Mouse (Mus musculus): Measurements from ENCODE around the gene Zfp710. TPM values are rescaled to one million over a fixed set of nuclear protein-coding genes. Genes with fewer than 3 reads are reported as not detected.

Gene Zfp710
- polyA plus RNA-seq, 1 experiment from 2014 or later = 33.7 TPM

DNA sequence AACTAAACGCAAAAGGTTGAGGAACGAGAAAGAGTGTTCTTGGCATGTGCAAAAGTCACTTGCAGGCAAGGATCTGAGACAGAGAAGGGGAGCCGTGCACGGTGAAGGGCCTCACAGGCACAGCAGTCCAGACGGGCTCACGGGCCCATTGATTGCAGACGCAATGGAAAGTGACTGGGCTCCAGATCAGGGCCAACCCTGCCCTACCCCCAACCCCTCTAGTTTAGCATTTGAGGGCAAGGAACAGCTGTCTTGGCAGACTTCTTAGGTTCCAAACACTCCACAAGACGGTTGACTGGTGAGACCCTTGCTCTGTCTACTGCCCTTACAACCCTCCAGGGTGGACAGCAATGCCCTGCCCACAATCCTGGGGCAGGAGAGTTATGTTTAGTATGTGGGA, 48.9 kb downstream of the Zfp710 start:
- WGBS (ENCODE audit: missing documents) = 90% methylated on average over 7 of the region's 8 CpGs
- peak overlapping the region; percentile 98 for H3K27ac ChIP-seq
- peaks cover 95% of the 10 kb centered on the region for H3K79me2 ChIP-seq (ENCODE audit: inconsistent target)
- no peaks in the 10 kb centered on the region for H3K36me3 ChIP-seq (ENCODE audit: inconsistent target)
- no peak overlapping the region for H3K4me3 ChIP-seq (ENCODE audit: inconsistent target)

DNA sequence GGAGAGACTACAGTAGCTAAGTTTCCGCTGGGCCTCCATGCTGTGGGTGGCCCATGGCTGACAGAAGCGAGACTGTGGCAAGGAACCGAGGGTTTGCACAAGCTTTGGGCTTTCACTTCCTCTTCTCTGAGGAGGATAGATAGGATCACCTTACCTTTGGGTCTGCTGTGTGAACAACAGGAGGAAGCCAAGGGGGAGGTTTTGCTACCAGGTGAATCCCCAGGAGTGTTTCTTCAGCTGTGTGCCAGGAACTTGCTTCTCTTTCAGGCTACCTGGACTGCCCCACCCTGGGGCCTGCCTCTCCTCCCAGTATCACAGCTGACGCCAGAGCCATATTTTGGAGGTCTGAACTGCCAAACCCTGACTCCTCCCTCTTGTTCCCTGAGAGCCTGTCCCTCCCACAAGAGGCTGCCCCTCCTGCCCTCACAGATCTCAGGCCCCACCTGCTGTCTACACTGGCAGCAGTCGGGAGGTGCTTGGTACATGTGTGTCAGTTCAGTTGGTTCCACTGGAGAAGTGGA, 50.4 kb downstream of the Zfp710 start:
- 5% methylated on average over 3 of the region's 5 CpGs for WGBS (ENCODE audit: missing documents)
- H3K36me3 ChIP-seq (ENCODE audit: inconsistent target) = no peaks in the 10 kb centered on the region
- peaks cover 92% of the 10 kb centered on the region for H3K79me2 ChIP-seq (ENCODE audit: inconsistent target)
- peak overlapping the region; percentile 98 for H3K27ac ChIP-seq
- no peak overlapping the region; the same call in 1 of the 2 replicates for H3K4me3 ChIP-seq (ENCODE audit: inconsistent target)

DNA sequence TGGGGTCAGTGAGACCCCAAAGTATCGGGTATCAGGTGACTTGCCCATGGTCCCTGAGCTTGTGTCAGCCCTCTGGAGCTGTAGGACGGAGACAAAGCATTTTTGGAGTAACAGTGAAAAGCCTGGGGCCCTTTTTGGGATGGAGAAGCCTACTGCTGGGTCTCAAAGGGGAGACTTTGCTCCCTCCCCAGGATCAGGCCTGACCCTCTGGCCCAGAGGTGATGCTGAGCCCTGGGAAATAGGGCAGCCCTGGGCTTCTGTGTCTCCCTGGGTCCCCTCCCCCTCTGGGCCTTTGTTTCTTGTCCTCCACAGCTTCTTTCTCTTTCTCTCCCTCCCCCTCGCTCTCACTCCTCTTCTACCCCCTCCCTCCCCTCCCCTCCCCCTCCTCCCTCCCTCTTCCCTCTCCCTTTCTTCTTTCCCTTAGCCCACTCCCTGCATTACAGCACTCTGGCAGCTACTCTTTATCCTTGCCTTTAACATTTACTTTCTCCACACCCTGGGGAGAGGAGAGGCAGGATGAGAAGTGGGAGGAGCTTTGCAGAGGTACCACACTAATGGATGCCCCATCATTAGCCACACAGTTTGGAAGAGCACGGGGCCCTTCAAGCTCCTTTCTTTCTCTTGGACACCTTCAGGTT, 51.5 kb downstream of the Zfp710 start:
- WGBS (ENCODE audit: missing documents) = 66% methylated on average over 3 of the region's 4 CpGs
- H3K79me2 ChIP-seq (ENCODE audit: inconsistent target) = peaks cover 92% of the 10 kb centered on the region
- H3K36me3 ChIP-seq (ENCODE audit: inconsistent target) = no peaks in the 10 kb centered on the region
- peak overlapping the region; percentile 98 for H3K27ac ChIP-seq
- no peak overlapping the region for H3K4me3 ChIP-seq (ENCODE audit: inconsistent target)

DNA sequence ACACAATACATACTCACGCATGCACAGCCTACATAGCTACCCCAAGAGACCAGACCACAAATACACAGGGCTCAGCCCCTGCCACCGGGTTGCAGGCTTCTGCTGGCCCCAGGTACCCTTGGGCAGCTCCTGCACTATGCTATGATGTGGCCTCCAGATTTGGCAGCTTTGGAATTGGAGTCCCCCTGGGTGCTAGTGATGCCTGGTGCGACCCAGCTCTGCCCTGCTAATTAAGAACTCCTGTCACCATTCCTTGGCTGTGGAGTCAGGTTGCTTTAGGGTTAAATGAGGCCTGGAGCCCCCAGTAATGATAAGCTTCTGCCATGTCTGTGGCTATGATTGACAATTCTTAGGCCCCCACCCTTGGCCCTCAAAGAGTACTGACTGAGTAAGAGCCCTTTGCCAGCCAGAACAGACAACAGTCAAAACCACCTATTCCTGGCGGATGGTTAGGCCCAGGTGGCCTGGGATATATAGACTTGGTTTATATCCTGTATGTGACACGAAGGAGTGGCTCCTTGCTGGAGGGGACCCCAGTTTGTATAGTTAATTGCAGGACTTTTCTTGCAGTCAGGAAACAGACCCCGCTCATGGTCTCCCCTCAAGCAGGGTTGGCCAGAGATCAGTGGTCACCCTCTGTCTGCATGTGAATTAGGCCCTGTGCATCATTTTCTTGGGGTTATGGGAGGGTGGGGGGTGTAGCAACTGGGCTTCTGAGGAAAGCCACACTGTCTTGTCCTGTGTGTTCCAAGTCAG, 52.5 kb downstream of the Zfp710 start:
- peak overlapping the region; percentile 98 for H3K27ac ChIP-seq
- WGBS (ENCODE audit: missing documents) = 85% methylated on average over 6 of the region's 6 CpGs
- no peak overlapping the region for H3K4me3 ChIP-seq (ENCODE audit: inconsistent target)
- H3K79me2 ChIP-seq (ENCODE audit: inconsistent target) = peaks cover 92% of the 10 kb centered on the region
- peaks cover 7% of the 10 kb centered on the region for H3K36me3 ChIP-seq (ENCODE audit: inconsistent target)

DNA sequence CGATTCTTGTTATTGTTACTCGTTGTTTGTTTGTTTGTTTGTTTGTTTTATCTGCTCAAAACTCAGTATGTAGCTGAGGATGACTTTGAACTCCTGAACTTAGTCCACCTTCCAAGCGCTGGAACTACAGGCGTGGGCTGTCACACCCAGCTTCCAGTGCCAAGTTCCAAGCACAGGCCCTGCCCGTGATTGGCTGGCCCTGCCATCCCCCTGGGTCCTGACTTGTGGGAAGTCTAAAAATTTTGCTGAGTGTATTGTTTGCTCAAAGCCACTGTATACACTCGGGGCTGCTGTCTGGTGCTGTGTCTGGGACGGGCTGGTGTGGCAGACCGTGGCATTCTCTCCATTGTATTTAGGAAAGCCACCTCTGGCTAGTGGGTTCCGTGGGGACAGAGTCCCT, 53.2 kb downstream of the Zfp710 start:
- peak overlapping the region; percentile 98 for H3K27ac ChIP-seq
- H3K79me2 ChIP-seq (ENCODE audit: inconsistent target) = peaks cover 92% of the 10 kb centered on the region
- peaks cover 13% of the 10 kb centered on the region for H3K36me3 ChIP-seq (ENCODE audit: inconsistent target)
- no peak overlapping the region for H3K4me3 ChIP-seq (ENCODE audit: inconsistent target)
- WGBS (ENCODE audit: missing documents) = 57% methylated on average over 9 of the region's 9 CpGs

DNA sequence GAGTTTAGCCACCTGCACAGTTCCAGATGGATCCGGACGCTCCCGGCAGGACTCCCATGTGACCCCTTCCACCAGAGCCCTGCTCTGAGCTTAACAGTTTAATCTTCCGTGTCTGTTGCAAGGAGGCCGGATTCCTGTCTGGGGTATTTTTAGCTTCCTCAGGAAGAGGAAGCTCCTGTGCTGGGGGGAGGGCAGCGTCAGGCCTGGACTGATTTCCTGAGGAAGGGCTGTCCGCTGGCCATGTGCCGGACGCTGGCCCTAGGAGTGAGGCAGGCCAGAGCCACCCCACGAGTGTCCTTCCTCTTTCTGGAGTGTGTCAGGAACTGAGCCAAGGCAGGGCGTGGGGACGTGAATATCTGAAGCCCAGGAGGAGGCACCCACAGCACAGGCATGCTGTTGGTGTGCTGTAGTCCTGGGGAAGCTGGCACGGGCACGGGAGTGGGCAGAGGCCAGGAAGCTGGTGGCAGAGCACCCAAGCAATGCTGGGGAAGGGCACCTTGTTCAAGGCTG, 54.2 kb downstream of the Zfp710 start:
- 2% methylated on average over 14 of the region's 14 CpGs for WGBS (ENCODE audit: missing documents)
- Histone ChIP-seq H3K27ac (peak overlapping the region; percentile 98), H3K79me2 (ENCODE audit: inconsistent target) (peaks cover 92% of the 10 kb centered on the region), H3K36me3 (ENCODE audit: inconsistent target) (peaks cover 24% of the 10 kb centered on the region), H3K4me3 (ENCODE audit: inconsistent target) (no peak overlapping the region)

DNA sequence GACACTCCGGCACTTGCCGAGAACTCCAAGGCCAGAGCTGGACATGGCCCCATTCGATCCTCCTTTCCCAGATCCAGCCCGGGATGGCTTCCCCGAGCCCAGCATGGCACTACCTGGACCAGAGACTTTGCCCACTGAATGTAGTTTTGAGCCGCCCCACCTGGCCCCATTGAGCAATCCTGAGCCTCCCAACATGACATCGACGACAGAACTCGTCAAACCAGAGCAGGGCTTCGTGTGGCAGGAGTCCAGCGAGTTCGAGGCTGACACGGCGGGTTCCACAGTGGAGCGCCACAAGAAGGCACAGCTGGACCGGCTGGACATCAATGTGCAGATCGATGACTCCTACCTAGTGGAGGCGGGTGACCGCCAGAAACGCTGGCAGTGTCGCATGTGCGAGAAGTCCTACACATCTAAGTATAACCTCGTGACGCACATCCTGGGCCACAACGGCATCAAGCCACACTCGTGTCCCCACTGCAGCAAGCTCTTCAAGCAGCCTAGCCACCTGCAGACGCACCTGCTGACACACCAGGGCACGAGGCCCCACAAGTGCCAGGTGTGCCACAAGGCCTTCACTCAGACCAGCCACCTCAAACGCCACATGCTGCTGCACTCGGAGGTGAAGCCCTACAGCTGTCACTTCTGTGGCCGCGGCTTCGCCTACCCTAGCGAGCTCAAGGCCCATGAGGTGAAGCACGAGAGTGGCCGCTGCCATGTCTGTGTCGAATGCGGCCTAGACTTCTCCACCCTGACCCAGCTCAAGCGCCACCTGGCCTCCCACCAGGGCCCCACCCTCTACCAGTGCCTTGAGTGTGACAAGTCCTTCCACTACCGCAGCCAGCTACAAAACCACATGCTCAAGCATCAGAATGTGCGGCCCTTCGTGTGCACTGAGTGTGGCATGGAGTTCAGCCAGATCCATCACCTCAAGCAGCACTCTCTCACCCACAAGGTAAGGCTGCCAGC, 57.3 kb downstream of the Zfp710 start:
- peaks cover 97% of the 10 kb centered on the region for H3K79me2 ChIP-seq (ENCODE audit: inconsistent target)
- no peak overlapping the region for H3K4me3 ChIP-seq (ENCODE audit: inconsistent target)
- peaks cover 50% of the 10 kb centered on the region for H3K36me3 ChIP-seq (ENCODE audit: inconsistent target)
- 91% methylated on average over 39 of the region's 42 CpGs for WGBS (ENCODE audit: missing documents)
- H3K27ac ChIP-seq = no peak overlapping the region

DNA sequence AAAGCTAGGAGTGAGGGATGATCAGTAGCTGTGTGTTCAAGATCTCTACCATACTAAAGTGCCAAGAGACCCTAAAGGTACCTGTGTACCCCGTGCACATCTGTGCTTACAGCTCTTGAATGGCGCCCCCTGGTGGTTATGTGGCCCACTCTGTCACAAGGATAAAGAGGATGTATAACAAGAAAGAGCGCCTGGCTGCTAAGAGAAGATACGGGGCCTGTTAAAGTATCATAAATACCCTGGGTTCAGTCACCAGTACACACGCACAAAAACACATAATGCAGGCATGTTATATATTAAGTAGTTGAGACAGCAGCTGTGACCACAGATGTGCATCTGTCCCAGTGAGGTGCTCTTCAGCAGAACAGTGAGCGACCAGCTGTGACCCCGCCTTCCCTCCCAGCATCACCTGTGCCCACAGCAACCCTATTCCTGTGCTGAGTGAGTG, 59.9 kb downstream of the Zfp710 start:
- H3K36me3 ChIP-seq (ENCODE audit: inconsistent target) = peaks cover 73% of the 10 kb centered on the region
- no peak overlapping the region for H3K4me3 ChIP-seq (ENCODE audit: inconsistent target)
- WGBS (ENCODE audit: missing documents) = 62% methylated on average over 7 of the region's 7 CpGs
- no peak overlapping the region for H3K27ac ChIP-seq
- H3K79me2 ChIP-seq (ENCODE audit: inconsistent target) = peaks cover 87% of the 10 kb centered on the region

DNA sequence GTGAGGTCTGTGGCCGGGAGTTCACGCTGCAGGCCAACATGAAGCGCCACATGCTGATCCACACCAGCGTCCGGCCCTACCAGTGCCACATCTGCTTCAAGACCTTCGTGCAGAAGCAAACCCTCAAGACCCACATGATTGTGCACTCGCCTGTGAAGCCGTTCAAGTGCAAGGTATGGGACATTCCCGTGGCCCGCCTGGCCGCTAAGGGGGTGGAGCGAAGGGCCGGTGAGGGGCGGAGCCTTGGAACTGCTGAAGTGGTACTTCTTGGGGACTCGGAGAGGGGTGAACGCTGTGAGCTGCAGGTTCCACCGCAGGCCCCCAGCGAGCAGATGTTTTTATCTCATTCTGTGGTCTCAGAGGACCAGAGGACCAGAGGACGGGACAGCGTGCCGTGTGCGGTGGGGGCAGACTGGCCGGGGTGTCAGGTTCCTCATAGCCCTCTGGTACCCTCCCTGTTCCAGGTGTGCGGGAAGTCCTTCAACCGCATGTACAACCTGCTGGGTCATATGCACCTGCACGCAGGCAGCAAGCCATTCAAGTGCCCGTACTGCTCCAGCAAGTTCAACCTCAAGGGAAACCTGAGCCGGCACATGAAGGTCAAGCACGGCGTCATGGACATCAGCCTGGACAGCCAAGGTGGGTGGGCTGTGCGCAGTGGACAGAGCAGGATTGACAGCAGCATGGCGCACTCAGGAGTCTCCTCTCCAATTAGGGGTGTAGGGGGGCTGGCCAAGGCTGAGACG, 61.5 kb downstream of the Zfp710 start:
- WGBS (ENCODE audit: missing documents) = 92% methylated on average over 32 of the region's 33 CpGs
- no peak overlapping the region for H3K4me3 ChIP-seq (ENCODE audit: inconsistent target)
- no peak overlapping the region for H3K27ac ChIP-seq
- peaks cover 87% of the 10 kb centered on the region for H3K36me3 ChIP-seq (ENCODE audit: inconsistent target)
- peaks cover 70% of the 10 kb centered on the region for H3K79me2 ChIP-seq (ENCODE audit: inconsistent target)

DNA sequence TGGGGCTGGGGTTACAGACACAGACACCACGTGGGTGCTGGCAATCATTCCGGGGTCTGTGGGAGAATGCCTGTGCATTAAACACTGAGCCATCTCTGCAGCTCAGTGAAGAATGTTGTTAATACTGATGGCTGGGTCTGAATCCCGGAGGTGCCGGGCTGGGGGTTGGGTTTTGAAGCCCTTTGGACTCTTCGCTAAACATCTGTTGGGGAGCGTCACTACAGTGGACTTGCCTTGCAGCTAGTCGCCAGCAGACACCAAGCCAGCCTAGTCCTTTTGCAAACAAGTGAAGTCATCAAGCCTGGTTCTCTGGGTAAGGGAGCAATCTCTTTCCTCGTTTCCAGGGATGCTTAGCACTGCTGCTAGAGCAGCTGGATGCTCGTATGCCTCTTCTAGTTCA, 63.6 kb downstream of the Zfp710 start:
- Histone ChIP-seq H3K79me2 (ENCODE audit: inconsistent target) (peaks cover 50% of the 10 kb centered on the region), H3K36me3 (ENCODE audit: inconsistent target) (peaks cover 87% of the 10 kb centered on the region), H3K27ac (no peak overlapping the region), H3K4me3 (ENCODE audit: inconsistent target) (no peak overlapping the region)
- WGBS (ENCODE audit: missing documents) = 94% methylated on average over 9 of the region's 9 CpGs

DNA sequence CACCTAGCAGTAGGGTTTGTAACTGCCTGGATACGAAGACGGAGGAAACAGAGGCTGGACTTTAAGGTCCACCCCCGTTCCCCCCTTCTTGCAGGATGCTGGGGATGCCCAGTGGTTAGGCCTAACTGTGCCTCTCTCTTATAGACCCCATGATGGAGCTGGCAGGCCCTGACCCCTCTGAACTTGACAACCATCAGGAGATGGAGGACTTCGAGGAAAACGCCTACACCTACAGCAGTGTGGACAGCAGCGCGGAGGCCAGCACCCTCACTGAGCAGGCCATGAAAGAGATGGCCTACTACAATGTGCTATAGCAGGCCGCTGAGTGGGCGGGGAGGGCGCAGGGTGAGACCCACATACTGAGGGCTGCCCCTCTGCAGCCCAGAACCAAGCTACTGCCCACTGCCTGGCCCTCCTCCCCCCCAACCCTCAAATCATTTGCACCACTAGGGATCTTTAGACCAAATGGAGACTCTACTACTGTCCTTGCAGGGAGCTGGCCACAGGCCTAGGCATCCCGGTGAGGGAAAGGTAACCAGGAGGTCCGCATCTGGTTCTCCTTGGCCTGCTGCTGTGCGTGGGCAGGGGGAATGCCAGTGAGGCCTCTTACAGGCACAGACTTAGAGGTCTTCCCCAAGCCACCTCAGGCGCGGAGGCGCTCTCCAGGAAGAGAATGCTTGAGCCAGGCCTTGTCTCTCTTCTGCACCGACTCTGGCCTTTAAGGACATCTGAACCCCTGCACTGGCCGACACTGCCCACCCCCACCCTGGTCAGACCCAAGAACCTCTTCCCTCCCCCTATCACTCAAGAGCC, 65.8 kb downstream of the Zfp710 start:
- WGBS (ENCODE audit: missing documents) = 86% methylated on average over 14 of the region's 18 CpGs
- Histone ChIP-seq H3K36me3 (ENCODE audit: inconsistent target) (peaks cover 83% of the 10 kb centered on the region), H3K27ac (no peak overlapping the region), H3K79me2 (ENCODE audit: inconsistent target) (peaks cover 28% of the 10 kb centered on the region), H3K4me3 (ENCODE audit: inconsistent target) (no peak overlapping the region)

DNA sequence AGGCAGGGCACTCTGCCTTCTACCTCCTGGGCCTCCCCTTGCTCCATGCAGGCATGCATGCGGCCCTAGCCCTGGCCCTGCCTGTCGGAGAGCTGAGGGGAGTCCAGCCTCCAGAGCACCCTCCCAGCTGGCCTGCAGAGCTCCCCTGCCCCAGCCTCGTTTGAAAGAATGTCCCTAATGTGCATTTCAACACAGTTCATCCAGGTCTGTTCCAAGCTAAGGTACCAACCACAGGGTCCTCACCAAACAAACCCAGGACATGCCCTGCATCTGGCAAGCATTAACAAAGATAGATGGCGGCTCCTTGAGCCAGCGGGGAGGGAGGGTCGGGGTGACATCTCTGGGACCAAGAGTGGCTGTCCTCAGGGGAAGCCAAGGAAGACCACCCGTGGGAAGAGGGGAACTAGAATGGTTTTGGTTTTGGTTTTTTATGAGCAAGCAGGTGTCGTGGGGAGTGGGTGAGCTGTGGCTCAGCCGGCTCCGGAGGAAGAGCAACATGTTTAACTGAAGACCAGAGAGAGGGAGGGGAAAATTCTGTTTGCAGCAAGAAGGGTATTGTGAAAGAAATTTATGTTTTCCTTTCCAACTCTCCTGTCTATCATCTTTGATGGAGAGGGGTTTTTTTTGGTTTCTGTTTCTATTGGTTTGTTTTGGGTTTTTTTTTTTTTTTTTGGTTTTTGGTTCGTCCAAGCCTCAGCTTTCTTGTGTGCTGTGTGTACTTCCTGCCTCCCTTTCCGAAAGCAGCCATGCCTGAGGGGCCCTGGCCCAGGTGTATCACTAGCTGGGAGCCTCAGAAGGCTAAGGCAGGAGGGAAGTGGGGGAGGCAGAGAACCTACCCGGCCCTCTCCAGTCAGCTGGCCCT, 66.6 kb downstream of the Zfp710 start:
- WGBS (ENCODE audit: missing documents) = 37% methylated on average over 13 of the region's 13 CpGs
- H3K79me2 ChIP-seq (ENCODE audit: inconsistent target) = peaks cover 19% of the 10 kb centered on the region
- H3K4me3 ChIP-seq (ENCODE audit: inconsistent target) = no peak overlapping the region
- H3K27ac ChIP-seq = no peak overlapping the region
- H3K36me3 ChIP-seq (ENCODE audit: inconsistent target) = peaks cover 83% of the 10 kb centered on the region

All from macrophage (primary cell).